Mouse (Mus musculus): ENCODE data around the gene Gm49405.

- TF ChIP-seq POLR2A (IDR thresholded peaks at IDR 0.05; ENCODE audit: low read depth, low read length) (no peak), CTCF (IDR thresholded peaks at IDR 0.05; ENCODE audit: borderline replicate concordance, insufficient read depth, low read length) (no peak)
Measured at GRCm38 (mm10) chr19:4033298-4033697, 32.9 kb downstream of the Gm49405 start.

Measured in embryonic fibroblast, embryonic 13.5 days (primary cell).